Mouse (Mus musculus): ENCODE measurements around the gene Tasp1. TPM values are rescaled to one million over a fixed set of nuclear protein-coding genes. Genes with fewer than 3 reads are reported as not detected.

Gene Tasp1
- 17.3 and 18.2 TPM in 2 replicates for polyA plus RNA-seq (2016; fragmentation: Nextera tagmentation; extraction: Ambion mirVana)

DNA sequence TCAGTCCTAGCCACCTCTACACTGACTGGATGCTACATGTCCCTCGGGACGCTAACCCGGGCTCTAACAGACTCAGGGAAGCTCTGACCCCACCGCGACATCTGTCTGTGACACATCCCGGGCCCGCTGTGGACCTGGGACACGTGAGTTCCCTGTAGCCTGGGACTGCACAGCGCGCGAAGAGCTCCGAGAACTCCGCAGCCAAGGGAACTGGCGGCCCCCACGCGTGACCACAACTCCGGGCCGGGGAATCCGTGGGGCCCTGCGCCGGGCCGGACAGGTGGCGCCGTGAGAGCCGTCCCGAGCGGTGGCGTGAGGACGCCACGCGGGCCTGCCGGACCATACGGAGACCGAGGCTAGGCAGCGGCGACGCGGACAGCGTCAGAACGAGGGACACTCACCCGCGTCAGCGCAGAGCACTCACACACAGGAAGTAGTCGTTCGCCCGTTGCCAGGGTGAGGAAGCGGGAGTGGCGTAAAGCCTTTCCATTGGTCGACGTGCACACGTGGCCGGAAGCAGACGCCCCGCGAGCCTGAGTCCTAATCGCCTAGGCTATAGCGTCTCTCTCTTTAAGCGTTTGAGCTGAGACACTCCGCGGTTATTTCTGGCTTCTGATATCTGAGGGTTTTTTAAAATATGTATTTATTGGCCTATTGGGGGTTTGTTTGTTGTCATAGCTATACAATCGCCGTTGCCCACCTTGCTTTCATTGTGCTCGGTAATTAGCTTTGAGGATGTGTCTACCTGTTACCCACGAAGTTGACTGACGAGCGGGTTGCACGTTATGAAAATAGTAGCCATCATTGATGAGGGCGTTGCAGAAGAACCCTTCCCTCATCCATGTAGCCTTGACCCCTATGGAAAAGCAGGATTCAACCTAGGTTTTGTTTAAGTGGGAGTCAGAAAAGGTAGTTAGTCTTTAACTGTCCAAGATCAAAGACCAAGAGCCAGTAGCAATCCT lies at the start of gene Tasp1:
Tasp1 (minus strand) TSS at position 453 of the 962 bp plus-strand sequence.
- 0 out of 2 replicates have a peak, but pooled peaks cover 2% of the 10 kb centered on the region for H3K36me3 ChIP-seq
- H3K4me1 ChIP-seq: peaks cover 6% of the 10 kb centered on the region; the same call in 1 of the 2 replicates
- H3K4me3 ChIP-seq: peak within 1 kb of the TSS; percentile 93
- peak within 1 kb of the TSS; percentile 96 for H3K27ac ChIP-seq
- 2% methylated on average over 68 of the region's 68 CpGs for WGBS
- DNase-seq (ENCODE audit: low spot score): peak; percentile 98
- no peaks in the 10 kb centered on the region for H3K27me3 ChIP-seq (ENCODE audit: insufficient read depth, poor library complexity, severe bottlenecking)
- no peaks in the 10 kb centered on the region for H3K9me3 ChIP-seq

DNA sequence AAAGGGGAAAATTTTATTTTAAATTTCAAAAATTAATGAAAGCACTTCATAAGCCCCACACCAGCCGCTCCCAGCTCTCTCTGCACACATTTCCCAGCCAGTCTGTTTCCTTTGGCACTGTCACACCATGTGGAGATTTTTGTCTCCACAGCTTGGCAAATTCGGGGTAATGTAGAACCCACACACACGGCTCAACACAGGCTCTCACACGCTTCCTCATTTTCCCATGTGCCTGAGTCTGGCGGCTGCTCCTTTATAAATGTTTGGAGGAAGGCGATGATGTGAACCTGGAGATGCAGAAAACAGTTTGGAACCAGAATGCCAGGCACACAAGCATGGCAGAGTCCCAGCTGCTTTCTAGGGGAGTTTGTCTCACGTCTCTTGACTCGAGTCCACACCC lies 47.2 kb upstream of the Tasp1 start:
- H3K4me3 ChIP-seq: no peak overlapping the region
- WGBS: 85% methylated on average over 8 of the region's 8 CpGs
- no peak for DNase-seq (ENCODE audit: low spot score)
- no peaks in the 10 kb centered on the region for H3K9me3 ChIP-seq
- H3K27ac ChIP-seq: no peak overlapping the region
- no peaks in the 10 kb centered on the region for H3K36me3 ChIP-seq
- no peaks in the 10 kb centered on the region for H3K27me3 ChIP-seq (ENCODE audit: insufficient read depth, poor library complexity, severe bottlenecking)
- no peaks in the 10 kb centered on the region for H3K4me1 ChIP-seq

DNA sequence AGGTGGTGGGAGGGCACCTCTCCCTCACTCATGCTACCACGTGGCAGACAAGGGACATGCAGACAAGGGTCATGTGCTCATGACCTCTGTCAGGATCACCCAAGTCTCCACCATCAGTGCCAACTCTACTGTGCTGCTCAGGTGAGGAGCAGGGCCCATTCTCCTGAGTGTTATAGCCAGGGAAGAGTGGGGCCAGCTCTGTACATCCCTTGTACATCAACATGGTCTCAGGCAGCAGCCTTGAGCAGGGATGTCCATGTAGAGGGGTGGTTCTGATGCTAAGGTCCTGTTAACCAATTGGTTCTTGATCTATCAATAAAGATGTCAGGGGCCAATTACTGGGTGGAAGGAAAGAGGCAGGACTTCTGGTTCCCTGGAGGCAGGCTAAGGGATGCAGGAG lies 42.3 kb upstream of the Tasp1 start:
- WGBS: 33% methylated on average over 1 of the region's 1 CpGs

DNA sequence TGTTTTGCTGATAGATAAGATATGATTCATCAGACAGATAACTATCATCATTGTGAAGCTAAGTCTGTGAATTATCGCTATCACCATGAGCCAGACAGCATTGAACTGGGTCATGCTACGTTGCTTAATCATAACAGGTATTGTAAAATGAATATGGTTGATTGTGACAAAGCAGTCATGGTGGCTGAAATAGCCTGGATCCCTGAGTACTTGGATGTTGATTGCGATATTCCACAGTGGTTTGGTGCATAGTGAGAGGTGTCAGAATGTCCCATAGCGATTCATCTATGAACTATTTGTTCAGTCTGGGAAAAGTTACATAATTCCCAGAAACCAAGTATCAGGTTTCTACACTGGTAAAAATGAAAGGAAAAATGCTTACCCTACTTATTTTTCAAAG lies 41.0 kb upstream of the Tasp1 start:
- Histone ChIP-seq H3K4me3 (no peak overlapping the region), H3K36me3 (no peaks in the 10 kb centered on the region), H3K4me1 (no peaks in the 10 kb centered on the region), H3K27me3 (ENCODE audit: insufficient read depth, poor library complexity, severe bottlenecking) (no peaks in the 10 kb centered on the region), H3K9me3 (no peaks in the 10 kb centered on the region), H3K27ac (no peak overlapping the region)
- 88% methylated on average over 4 of the region's 4 CpGs for WGBS
- DNase-seq (ENCODE audit: low spot score): no peak

More for the DNA sequence above, 42.3 kb upstream of the Tasp1 start:
- Histone ChIP-seq H3K36me3 (no peaks in the 10 kb centered on the region), H3K27me3 (ENCODE audit: insufficient read depth, poor library complexity, severe bottlenecking) (no peaks in the 10 kb centered on the region), H3K9me3 (no peaks in the 10 kb centered on the region), H3K4me1 (no peaks in the 10 kb centered on the region), H3K27ac (no peak overlapping the region), H3K4me3 (no peak overlapping the region)
- DNase-seq (ENCODE audit: low spot score): no peak

DNA sequence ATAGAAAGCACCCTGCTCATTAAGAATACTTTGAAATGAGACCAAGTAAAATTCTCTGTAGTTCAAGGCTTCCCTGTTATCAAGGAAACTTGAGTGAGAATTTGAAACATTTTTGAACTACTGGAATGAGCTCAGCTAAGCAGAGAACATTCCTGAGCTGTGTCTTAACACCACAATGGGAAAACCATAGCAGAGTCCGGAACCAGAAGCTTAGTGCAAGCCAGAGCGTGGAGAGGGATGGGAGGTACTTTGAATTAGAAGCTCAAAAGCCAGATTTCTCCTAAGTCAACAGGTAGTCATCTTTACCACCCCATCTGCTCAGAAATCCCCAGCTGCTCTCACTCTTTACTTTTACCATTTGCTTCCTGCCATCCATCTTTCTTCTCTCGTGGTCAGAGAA lies 38.3 kb upstream of the Tasp1 start:
- no peak overlapping the region for H3K27ac ChIP-seq
- no peaks in the 10 kb centered on the region for H3K36me3 ChIP-seq
- H3K4me3 ChIP-seq: no peak overlapping the region
- H3K4me1 ChIP-seq: no peaks in the 10 kb centered on the region
- no peaks in the 10 kb centered on the region for H3K9me3 ChIP-seq
- WGBS: 55% methylated on average over 3 of the region's 3 CpGs
- H3K27me3 ChIP-seq (ENCODE audit: insufficient read depth, poor library complexity, severe bottlenecking): no peaks in the 10 kb centered on the region
- DNase-seq (ENCODE audit: low spot score): no peak

DNA sequence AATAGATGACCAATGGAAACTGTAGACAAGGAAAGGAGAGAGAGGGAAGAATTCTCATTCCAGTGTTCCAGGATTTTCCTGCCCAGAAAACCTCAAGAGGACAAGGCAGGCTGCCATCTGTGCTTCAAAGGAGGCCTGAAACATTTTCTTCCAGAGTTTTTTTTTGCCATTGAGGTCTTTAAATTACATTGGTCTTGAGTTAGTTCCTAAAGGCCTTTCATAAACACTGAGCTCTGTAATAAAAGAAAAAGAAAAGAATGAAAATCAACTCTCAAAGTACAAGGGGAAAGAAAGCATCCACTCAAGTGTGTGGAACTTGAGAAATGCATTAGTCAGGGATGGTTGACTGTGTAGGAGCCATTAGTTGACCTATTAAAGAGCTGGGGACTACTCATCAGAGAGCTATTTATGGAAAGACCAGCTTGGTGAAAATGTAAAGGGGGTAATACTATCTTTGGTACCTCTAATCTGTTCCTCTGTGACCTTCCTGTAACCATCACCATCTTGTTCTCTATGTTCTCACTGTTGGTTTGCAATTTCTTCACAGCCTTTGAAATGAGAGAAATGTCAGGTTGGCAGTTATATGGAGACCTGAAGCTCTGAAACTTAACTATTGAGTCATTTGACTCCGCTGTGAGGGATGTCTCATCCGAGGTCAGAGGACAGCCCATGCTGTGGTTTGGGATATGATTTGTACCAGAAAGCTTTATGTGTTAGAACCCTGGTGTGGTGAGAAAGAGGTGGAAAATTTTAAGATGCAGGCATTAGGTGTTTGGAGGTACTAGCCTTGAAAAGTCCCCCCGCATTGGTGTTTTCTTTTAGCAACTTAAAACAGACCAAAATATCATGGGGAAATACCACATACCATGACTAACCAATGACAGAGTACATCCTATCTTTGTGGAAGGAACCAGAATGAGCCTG lies 34.2 kb upstream of the Tasp1 start:
- no peak overlapping the region for H3K4me3 ChIP-seq
- DNase-seq (ENCODE audit: low spot score): no peak
- no peaks in the 10 kb centered on the region for H3K4me1 ChIP-seq
- H3K9me3 ChIP-seq: no peaks in the 10 kb centered on the region
- H3K27me3 ChIP-seq (ENCODE audit: insufficient read depth, poor library complexity, severe bottlenecking): no peaks in the 10 kb centered on the region
- H3K36me3 ChIP-seq: no peaks in the 10 kb centered on the region
- no peak overlapping the region for H3K27ac ChIP-seq
- 79% methylated on average over 3 of the region's 3 CpGs for WGBS

DNA sequence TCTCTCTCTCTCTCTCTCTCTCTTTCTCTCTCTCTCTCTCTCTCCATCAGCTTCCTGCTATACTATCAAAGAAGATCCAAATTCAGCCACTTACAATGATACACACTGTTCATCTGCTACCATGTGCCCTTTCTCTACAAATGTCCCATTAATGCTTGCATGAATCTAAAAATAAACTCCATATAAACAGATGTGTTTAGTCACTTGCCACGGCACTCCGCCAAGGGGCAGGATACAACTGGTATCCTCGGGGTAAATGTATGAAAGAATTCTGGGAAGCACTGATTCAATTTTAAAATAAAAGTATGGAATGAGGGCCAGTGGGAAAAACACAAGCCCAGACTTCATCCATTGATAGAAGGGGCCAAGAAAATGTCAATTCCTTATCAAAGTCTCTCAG lies 33.4 kb upstream of the Tasp1 start:
- Histone ChIP-seq H3K4me3 (no peak overlapping the region), H3K36me3 (no peaks in the 10 kb centered on the region), H3K27me3 (ENCODE audit: insufficient read depth, poor library complexity, severe bottlenecking) (no peaks in the 10 kb centered on the region), H3K4me1 (no peaks in the 10 kb centered on the region), H3K9me3 (no peaks in the 10 kb centered on the region), H3K27ac (no peak overlapping the region)
- DNase-seq (ENCODE audit: low spot score): no peak
- WGBS: 85% methylated on average over 3 of the region's 3 CpGs

DNA sequence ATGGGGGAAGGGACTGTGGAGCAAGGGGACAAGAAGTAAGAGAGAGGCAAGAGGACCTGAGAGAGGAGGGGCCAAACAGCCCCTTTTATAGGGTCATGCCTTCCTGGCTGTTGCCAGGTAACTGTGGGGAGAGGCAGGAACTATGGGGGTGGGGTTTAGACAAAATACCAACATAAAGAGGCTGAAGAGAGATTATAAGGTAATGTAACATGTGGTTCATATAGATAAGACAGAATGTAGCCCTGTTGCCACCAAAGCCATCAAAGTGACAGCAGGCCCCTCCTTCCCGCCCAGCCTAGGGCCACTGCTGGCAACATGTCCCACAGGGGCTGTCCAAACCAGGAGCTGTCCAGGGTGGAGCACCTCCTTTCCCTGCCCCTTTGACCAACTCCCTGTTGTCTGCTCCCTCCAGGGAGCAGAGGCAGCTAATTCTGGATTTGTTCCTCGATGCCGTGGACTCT lies 30.6 kb upstream of the Tasp1 start:
- H3K27ac ChIP-seq: no peak overlapping the region
- WGBS: 67% methylated on average over 3 of the region's 3 CpGs
- no peaks in the 10 kb centered on the region for H3K36me3 ChIP-seq
- H3K4me1 ChIP-seq: no peaks in the 10 kb centered on the region
- no peak overlapping the region for H3K4me3 ChIP-seq
- H3K27me3 ChIP-seq (ENCODE audit: insufficient read depth, poor library complexity, severe bottlenecking): no peaks in the 10 kb centered on the region
- DNase-seq (ENCODE audit: low spot score): peak; percentile 77
- no peaks in the 10 kb centered on the region for H3K9me3 ChIP-seq

DNA sequence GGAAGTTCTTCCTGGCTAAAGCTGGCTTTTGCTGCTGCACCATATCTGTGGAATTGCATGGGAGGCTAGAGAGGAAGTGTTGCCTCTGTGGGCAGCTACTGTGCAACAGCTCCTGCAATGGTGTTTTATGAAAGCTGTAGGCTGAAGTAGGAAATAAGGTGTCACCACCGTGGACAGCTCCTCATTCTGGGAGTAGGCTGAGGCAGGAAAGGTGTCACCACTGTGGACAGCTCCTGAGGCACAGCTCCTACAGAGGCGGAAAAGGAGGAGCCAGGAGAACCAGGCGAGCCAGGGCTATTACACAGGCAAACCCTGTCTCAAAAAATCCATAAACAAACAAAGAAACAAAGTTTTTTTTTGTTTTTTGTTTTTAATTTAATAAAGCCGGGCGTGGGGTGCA lies 29.4 kb upstream of the Tasp1 start:
- Histone ChIP-seq H3K9me3 (no peaks in the 10 kb centered on the region), H3K27ac (no peak overlapping the region), H3K4me3 (no peak overlapping the region), H3K27me3 (ENCODE audit: insufficient read depth, poor library complexity, severe bottlenecking) (no peaks in the 10 kb centered on the region), H3K4me1 (no peaks in the 10 kb centered on the region), H3K36me3 (no peaks in the 10 kb centered on the region)
- WGBS: 86% methylated on average over 5 of the region's 5 CpGs
- DNase-seq (ENCODE audit: low spot score): no peak

DNA sequence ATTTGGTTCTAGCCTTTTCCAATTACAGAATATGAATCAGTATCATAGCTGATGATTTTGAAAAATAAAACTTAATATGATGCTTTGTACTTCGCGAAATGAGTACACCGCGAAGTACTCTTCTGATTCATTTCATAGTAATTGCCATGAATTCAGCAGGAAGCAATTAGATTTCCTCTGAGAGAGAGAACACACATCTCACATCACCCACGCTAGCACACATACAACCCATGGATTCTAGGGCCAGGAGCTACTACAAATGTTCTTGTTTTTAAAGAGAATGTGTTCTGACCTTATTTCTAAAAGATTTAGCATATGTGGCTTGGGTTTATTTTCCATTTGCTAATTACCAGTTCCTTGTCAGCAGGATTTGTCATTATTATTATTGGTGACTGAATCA lies 26.8 kb upstream of the Tasp1 start:
- H3K27ac ChIP-seq: no peak overlapping the region
- 88% methylated on average over 5 of the region's 5 CpGs for WGBS
- H3K4me1 ChIP-seq: no peaks in the 10 kb centered on the region
- no peak overlapping the region for H3K4me3 ChIP-seq
- DNase-seq (ENCODE audit: low spot score): no peak
- no peaks in the 10 kb centered on the region for H3K9me3 ChIP-seq
- H3K27me3 ChIP-seq (ENCODE audit: insufficient read depth, poor library complexity, severe bottlenecking): no peaks in the 10 kb centered on the region
- no peaks in the 10 kb centered on the region for H3K36me3 ChIP-seq

DNA sequence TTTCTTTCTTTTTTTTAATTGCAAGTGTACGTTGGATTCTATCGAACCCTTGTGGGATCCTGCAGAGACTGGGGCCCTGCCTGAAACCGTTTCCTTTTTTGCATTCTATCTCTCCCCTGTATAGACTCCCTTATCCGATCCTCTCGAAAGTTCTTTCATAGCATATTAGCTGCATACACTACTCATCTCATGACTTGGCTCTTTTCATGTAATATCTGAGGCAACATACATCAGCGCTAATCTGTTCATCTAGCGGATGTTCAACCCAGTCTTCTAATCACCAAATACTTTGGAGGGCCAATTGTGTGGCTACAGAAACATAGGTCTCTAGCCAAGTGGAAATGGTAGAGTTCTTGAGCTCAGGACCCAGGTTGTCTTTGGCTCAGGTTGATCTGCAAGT lies 17.6 kb upstream of the Tasp1 start:
- H3K36me3 ChIP-seq: no peaks in the 10 kb centered on the region

DNA sequence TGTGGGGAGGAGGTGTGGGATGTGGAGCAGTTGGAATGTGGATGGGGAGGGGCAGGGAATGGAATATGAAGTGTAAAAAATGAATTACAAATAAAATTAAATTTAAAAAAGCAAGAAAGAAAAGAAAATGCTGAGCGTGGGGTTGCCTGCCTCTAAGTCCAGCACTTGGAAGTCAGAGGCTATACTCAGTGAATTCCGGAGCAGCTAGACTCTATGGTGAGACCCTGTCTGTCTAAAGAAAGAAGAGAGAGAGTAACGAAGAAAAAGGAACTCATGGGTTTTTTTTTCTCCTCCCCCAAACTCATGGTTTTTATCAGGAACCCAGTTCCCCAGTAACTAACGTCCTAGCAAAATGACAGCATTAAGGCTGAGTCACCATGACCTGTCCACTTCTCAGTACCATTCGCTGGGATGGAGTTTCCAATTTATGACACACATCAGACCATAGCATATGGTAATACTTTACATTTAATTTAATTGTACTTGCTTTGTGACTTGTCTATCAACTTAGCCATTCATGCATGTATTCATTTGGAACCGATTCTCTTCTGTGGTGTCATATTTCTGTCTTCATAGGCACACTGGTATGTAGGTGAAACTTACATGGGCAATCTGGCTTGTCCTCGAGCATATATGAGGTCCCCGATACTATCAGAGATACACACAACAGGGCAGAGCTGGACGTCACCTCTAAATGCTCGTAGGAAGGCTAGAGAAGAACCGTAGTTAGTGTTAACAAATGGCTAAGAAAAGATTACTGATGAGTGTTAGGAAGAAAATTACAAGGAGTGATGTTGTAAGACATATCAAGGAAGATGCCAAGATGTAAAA lies 14.4 kb upstream of the Tasp1 start:
- WGBS: 81% methylated on average over 11 of the region's 11 CpGs

More for the DNA sequence above, 17.6 kb upstream of the Tasp1 start:
- no peak overlapping the region for H3K27ac ChIP-seq
- H3K4me1 ChIP-seq: no peaks in the 10 kb centered on the region
- H3K9me3 ChIP-seq: no peaks in the 10 kb centered on the region
- no peak overlapping the region for H3K4me3 ChIP-seq
- DNase-seq (ENCODE audit: low spot score): no peak
- WGBS: 84% methylated on average over 7 of the region's 7 CpGs
- H3K27me3 ChIP-seq (ENCODE audit: insufficient read depth, poor library complexity, severe bottlenecking): no peaks in the 10 kb centered on the region

More for the DNA sequence above, 14.4 kb upstream of the Tasp1 start:
- Histone ChIP-seq H3K27me3 (ENCODE audit: insufficient read depth, poor library complexity, severe bottlenecking) (no peaks in the 10 kb centered on the region), H3K27ac (no peak overlapping the region), H3K36me3 (no peaks in the 10 kb centered on the region), H3K4me3 (no peak overlapping the region), H3K9me3 (no peaks in the 10 kb centered on the region), H3K4me1 (peaks cover 3% of the 10 kb centered on the region; the same call in 1 of the 2 replicates)
- no peak for DNase-seq (ENCODE audit: low spot score)
